Mouse (Mus musculus) cortical plate, adult 2 months (tissue): ENCODE results near the gene Ctf2.

Source experiments
- CTCF ChIP-seq: fragments of 200-500 bp; IDR thresholded peaks from 2 replicates; pipeline ENCODE4 v1.5.1; 2011; ENCODE audit warnings: mild to moderate bottlenecking, control low read depth, low read length; ENCODE audit not compliant: insufficient read depth; ENCODE audit errors: extremely low read depth
- POLR2A ChIP-seq: fragments of 200-500 bp; IDR thresholded peaks from 2 replicates; pipeline ENCODE4 v1.6.1; 2011; ENCODE audit warnings: mild to moderate bottlenecking, low read length, control low read depth; ENCODE audit not compliant: insufficient read depth; ENCODE audit errors: extremely low read depth

- TF ChIP-seq POLR2A, result peak; percentile 63; the same call in 1 of the 2 replicates
- no peak for TF ChIP-seq CTCF
Observed at GRCm38 (mm10) chr7:127776878-127777473, 45.0 kb upstream of the Ctf2 start.
